Mouse (Mus musculus): ENCODE results near the gene Tomm20.

DNA sequence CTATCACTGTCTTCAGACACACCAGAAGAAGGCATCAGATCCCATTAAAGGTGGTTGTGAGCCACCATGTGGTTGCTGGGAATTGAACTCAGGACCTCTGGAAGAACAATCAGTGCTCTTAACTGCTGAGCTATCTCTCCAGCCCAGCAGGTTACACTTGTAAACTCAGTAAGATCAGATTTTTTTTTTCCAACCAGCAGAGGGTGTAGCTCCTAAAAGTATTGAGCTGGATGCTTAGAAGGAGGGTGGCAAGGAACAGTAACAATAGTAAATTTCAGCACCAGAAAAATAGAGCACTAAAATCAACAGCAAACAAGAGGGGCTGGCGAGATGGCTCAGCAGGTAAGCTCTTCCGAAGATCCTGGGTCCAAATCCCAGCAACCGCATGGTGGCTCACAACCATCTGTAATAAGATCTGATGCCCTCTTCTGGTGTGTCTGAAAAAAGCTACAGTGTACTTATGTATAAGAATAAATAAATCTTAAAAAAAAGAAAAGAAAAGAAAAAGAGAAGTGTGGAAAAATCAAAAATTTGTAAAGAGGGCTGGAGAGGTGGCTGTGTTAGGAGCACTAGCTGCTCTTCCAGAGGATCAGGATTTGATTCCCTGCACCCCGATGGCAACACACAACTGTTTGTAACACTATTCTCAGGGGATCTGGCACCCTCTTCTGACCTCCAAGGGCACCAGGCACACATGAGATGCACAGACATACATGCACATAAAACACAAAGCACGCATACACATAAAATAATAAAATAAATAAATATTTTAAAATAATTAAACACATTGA, 43.9 kb upstream of the Tomm20 start:
- TF ChIP-seq CTCF (IDR thresholded peaks at IDR 0.05; ENCODE audit: control insufficient read depth, insufficient read depth, insufficient replicate concordance, low read depth, low read length) (no peak), POLR2A (IDR thresholded peaks at IDR 0.05; ENCODE audit: control insufficient read depth, low read depth, low read length) (no peak)
